Mouse (Mus musculus) E14TG2a.4 (cell line): ENCODE data around the gene Mbd5.

Experiments
- CTCF ChIP-seq: conservative IDR thresholded peaks from 2 replicates; pipeline ENCODE4 v1.5.1; 2014; ENCODE audit warnings: low read length
- NANOG ChIP-seq: IDR thresholded peaks from 2 replicates; pipeline ENCODE4 v1.6.1; 2014; ENCODE audit warnings: borderline replicate concordance, low read length, mixed read lengths
- POU5F1 ChIP-seq: IDR thresholded peaks from 2 replicates; pipeline ENCODE4 v1.6.1; 2014; ENCODE audit warnings: low read length, borderline replicate concordance

DNA sequence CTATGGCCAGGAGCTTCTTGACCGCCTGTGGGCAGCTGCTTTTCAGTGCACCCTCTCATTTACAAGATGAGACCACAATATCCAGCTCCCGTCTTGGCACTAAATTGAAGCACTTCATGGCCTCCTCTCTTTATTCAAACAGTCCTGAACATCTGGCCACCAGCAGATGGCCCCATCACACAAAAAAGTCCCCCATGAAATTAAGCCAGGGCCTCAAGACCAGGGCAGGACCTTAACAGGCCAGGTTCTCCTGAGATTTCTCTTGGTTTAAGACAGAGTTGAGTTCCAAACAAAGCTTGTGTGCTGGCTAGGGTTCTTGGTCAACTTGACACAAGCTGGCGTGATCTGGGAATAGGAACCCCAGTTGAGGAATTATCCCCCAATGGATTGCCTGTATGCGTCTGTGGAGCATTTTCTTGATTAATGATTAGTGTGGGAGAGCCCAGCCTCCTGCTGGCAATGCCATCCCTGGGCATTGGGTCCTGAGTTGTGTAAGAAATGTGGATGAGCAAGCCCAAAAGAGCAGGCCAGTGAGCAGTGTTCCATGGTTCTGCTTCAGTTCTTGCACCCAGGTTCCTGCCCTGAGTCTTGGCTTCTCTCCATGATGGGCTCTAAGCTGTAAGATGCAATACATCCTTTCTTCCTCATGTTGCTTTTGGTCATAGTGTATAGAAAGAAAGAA is 409.7 kb downstream of the Mbd5 start:
- TF ChIP-seq CTCF (peak; percentile 33), POU5F1 (no peak), NANOG (no peak)
